Mouse (Mus musculus): ENCODE measurements around the gene Ubqln3.

The Ubqln3 gene

DNA sequence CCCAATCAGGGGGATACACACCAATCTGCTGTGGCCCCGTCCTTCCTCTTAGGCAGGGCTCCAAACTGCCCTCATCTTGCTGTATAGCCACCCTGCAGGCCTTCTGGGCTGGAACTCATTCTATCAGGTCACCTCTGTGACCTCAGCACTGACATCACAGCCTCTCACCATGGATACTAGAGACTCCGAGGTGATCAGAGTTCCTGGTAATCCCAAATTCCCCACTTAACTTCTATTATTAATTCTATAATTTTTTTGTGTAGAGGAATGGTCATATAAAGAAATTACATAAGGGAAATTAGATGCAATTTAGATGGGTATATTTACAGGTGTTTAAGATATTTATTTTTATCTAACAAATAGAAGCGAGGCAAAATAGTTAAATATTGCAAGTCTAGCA is at the start of gene Ubqln3:
Ubqln3 (minus strand) TSS at position 101 of the 400 bp plus-strand sequence.
- Histone ChIP-seq H3K36me3 (ENCODE audit: control insufficient read depth, insufficient read depth, low read length, poor library complexity, severe bottlenecking) (no peaks in the 10 kb centered on the region), H3K27me3 (ENCODE audit: control insufficient read depth, insufficient read depth, low read length, poor library complexity, severe bottlenecking) (no peaks in the 10 kb centered on the region)
- no peak for DNase-seq (ENCODE audit: low read depth, low spot score)

DNA sequence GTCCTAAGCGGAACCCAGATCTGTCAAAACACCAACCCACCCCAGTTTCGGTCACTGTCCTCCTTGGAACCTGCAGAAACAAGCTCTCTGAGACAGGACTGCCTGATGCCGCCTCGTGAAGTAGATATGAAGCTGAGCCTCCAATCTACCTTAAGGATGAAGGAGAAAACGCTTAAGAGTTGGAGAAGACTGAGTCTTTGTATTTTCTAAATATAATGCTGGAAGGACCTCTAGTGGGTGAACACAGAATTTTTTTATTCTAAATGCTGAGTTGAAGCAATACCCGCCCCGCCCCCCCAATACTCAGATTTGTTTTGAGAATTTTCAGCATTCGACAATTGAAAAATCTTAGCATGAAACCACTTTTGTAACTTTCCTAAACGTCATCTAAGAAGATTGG is 48.2 kb upstream of the Ubqln3 start:
- peak; percentile 16 for DNase-seq (ENCODE audit: low read depth, low spot score)
- Histone ChIP-seq H3K27me3 (ENCODE audit: control insufficient read depth, insufficient read depth, low read length, poor library complexity, severe bottlenecking) (no peaks in the 10 kb centered on the region; the same call in 1 of the 2 replicates), H3K36me3 (ENCODE audit: control insufficient read depth, insufficient read depth, low read length, poor library complexity, severe bottlenecking) (no peaks in the 10 kb centered on the region)

DNA sequence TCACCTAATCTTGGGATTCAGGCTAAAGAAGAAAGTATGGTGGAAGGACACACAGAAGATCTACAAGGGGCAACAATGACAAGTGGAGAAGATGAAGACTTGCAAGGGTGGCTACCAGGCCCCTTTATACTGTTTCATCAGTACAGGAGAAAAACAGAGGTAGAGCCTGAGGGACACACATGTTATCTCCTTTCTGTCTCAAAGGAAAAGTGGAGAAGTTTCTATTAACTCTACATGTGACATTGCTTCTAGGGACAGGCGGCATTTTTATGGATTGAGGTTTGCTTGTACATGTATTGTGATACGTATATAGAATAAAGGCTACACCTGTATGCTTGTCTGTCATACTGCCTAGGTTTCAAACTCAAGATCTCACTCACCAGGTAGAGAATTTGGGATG is 40.2 kb upstream of the Ubqln3 start, which contains the start of gene Olfr648:
Olfr648 (minus strand) TSS at position 101 of the 400 bp plus-strand sequence.
- Histone ChIP-seq H3K36me3 (ENCODE audit: control insufficient read depth, insufficient read depth, low read length, poor library complexity, severe bottlenecking) (no peaks in the 10 kb centered on the region), H3K27me3 (ENCODE audit: control insufficient read depth, insufficient read depth, low read length, poor library complexity, severe bottlenecking) (no peaks in the 10 kb centered on the region)
- DNase-seq (ENCODE audit: low read depth, low spot score), result no peak

DNA sequence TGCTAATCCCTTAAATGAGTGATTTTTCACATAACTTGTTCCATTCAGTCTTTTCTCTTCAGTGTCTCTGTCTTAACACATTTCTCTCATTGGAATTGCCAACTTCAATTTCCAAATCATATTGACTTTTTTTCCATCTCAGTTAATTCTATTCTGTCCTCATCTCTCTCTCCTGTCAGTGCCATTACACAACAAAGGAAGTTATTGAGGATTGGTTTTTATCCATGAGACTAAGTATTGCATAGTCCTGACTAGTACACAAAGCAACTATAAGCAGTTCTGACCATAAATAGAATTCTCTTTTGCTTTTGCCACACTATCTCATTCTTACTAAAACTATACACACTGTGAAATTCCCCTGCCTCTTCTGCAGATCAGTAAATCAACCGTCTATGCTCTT is 36.0 kb upstream of the Ubqln3 start:
- no peak for DNase-seq (ENCODE audit: low read depth, low spot score)
- Histone ChIP-seq H3K36me3 (ENCODE audit: control insufficient read depth, insufficient read depth, low read length, poor library complexity, severe bottlenecking) (no peaks in the 10 kb centered on the region), H3K27me3 (ENCODE audit: control insufficient read depth, insufficient read depth, low read length, poor library complexity, severe bottlenecking) (no peaks in the 10 kb centered on the region)

DNA sequence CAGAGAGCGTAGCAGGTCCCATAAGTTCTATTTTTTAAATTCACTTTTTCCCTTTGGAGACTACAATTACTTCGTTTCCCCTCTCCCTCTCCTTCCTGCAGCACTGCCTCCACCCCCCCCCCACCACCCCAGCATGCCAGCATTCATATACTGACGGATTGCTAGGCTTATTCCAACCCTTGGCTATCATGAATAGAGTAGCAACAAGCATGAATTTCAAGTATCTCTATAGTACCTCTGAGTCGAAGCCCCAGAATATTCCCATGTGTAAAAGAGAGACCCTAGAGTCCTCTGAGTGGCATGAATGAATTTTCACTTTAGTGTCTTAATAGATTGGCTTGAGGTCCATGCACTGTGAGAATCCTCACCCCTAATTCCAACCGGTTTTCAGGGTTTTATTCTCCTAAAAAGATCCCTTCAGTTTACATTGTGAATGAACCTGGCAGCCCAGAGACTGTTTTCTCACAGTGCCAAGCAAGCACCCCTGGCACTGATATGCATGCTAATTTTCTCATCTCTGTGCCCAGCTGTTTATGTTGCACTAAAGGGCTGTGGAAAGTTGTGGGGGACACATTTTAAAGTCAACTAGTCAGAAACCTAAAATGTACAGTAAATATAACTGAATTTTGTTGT is 35.5 kb upstream of the Ubqln3 start:
- no peak for DNase-seq (ENCODE audit: low read depth, low spot score)
- Histone ChIP-seq H3K27me3 (ENCODE audit: control insufficient read depth, insufficient read depth, low read length, poor library complexity, severe bottlenecking) (no peaks in the 10 kb centered on the region), H3K36me3 (ENCODE audit: control insufficient read depth, insufficient read depth, low read length, poor library complexity, severe bottlenecking) (no peaks in the 10 kb centered on the region)

DNA sequence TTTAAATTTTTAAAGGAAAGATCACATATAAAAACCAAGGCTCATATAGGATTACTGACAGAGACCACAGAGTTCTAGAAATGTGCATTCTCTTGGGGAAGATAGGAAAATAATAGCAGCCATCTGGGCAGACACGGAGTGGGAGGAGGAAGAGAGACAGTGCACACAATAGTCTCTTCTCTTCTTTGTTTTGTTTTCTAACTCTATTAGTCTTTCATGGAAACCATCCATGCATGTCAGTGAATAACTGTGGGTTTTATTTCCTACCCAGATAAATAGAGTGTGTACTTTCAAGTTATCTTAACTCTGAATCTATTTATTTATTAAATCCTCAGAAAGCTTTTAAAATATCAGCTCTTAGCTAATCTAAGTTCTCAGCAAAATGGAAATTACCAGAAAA is 32.0 kb upstream of the Ubqln3 start:
- DNase-seq (ENCODE audit: low read depth, low spot score), result no peak
- H3K36me3 ChIP-seq (ENCODE audit: control insufficient read depth, insufficient read depth, low read length, poor library complexity, severe bottlenecking), result no peaks in the 10 kb centered on the region
- no peaks in the 10 kb centered on the region for H3K27me3 ChIP-seq (ENCODE audit: control insufficient read depth, insufficient read depth, low read length, poor library complexity, severe bottlenecking)

DNA sequence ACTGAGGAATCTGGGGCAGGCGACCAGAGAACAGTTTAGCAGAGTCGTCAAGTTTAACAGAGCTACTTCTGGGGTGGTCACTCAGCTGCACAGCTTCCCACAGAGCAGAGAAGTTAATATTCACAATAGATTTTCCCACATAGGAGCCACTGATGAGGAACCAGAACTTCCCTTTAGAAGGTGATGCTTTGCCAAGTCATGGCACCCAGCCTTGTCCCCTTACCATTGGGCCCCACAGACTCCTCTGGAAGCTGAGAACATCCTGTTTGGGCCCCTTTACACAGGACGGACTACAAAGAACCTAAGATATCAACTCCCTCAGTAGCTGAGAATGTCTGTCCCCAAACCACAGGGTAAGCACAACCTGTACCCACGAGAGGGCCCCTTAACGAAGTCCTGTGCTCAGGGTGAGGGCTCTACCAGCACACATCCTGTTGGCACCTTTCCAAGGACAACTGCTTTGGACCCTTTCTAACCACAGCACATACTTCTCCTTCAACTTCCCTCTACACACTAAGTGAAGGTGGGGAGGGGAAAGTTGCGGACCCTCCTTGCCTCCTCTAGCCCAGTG is 26.6 kb upstream of the Ubqln3 start:
- no peaks in the 10 kb centered on the region for H3K36me3 ChIP-seq (ENCODE audit: control insufficient read depth, insufficient read depth, low read length, poor library complexity, severe bottlenecking)
- DNase-seq (ENCODE audit: low read depth, low spot score), result peak; percentile 54

DNA sequence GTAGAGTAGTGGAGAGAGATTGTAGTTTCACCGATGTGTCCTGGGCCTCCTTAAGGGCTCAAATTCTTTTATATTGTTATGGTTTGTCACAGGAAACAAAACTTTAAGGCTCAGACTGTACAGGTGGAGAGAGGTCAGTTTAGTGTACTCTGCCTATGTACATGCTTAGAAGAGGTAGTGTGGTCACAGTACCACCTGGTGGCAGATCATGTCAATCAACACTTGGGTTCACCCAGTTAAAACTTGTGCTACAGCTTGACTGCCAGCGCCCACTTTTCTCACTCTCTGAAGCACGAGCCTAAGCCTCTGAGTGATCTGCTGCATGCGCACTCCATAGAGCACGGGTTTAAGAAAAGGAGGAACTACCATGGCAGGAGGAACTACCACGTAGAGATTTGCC is 24.0 kb upstream of the Ubqln3 start:
- peak; percentile 27 for DNase-seq (ENCODE audit: low read depth, low spot score)
- no peaks in the 10 kb centered on the region for H3K27me3 ChIP-seq (ENCODE audit: control insufficient read depth, insufficient read depth, low read length, poor library complexity, severe bottlenecking)
- H3K36me3 ChIP-seq (ENCODE audit: control insufficient read depth, insufficient read depth, low read length, poor library complexity, severe bottlenecking), result no peaks in the 10 kb centered on the region

More for the DNA sequence above, 26.6 kb upstream of the Ubqln3 start:
- H3K27me3 ChIP-seq (ENCODE audit: control insufficient read depth, insufficient read depth, low read length, poor library complexity, severe bottlenecking), result no peaks in the 10 kb centered on the region

DNA sequence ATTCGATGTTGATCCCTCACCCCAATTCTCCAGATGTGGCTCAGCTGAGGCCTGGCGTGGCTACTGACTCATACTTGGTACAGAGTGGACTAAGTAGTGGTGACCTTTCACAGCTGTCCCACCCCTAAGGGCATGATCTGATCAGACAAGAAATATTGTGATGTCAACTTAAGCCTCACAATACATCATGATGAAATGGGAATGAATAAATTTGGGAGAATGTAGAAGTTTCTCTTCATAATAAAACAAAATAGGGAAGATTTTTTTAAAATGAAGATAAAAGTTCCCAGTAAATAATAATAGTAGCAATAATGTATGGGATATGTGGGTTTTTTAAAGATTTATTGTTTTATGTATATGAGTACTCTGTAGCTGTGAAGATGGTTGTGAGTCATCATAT is 7.4 kb upstream of the Ubqln3 start, which contains the start of gene Ubqlnl:
Ubqlnl (minus strand) TSS at position 101 of the 400 bp plus-strand sequence.
- Histone ChIP-seq H3K36me3 (ENCODE audit: control insufficient read depth, insufficient read depth, low read length, poor library complexity, severe bottlenecking) (no peaks in the 10 kb centered on the region), H3K27me3 (ENCODE audit: control insufficient read depth, insufficient read depth, low read length, poor library complexity, severe bottlenecking) (no peaks in the 10 kb centered on the region)
- DNase-seq (ENCODE audit: low read depth, low spot score), result no peak

DNA sequence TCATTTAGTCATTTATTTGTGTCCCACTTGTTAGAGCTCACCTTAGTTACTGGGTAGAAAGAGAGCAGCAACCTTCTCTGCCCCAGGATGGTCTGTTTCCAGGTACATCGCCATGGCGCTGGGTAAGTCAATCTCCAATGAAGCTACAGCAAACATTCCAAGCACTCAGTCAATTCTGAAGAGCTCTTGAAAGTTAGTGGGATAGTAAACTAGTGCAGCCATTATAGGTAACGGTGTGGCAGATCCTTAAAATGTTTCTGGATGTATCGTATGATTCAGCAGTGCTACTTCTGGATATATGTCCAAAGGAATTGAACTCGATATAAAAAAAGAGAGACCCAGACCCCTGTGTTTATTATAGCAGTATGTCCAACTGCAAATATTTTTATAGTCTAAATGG is 5.8 kb downstream of the Ubqln3 start, which contains the start of gene Olfr643:
Olfr643 (minus strand) TSS at position 101 of the 400 bp plus-strand sequence.
- no peaks in the 10 kb centered on the region for H3K36me3 ChIP-seq (ENCODE audit: control insufficient read depth, insufficient read depth, low read length, poor library complexity, severe bottlenecking)
- no peaks in the 10 kb centered on the region for H3K27me3 ChIP-seq (ENCODE audit: control insufficient read depth, insufficient read depth, low read length, poor library complexity, severe bottlenecking)
- DNase-seq (ENCODE audit: low read depth, low spot score), result no peak

DNA sequence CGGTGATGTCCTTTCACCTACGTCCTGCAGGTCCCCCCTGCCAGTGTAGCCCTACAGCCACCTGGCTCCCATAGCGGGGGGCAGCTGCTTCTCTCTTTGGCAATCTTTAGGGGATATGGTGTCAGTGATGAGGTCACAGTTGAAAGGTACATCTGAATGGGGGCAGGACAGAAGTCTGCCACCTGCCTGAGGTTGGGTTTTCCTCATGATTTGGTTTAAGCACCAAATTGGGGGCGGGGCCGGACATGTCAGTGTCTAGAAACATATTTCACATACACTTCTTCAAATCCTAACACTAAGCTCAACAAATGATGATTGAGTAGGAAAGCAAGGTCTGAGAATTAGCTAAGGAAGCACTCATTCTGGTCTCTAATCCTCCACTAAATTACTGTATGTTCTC is 13.4 kb downstream of the Ubqln3 start, which contains the start of gene Ubqln5:
Ubqln5 (minus strand) TSS at position 101 of the 400 bp plus-strand sequence.
- no peaks in the 10 kb centered on the region for H3K36me3 ChIP-seq (ENCODE audit: control insufficient read depth, insufficient read depth, low read length, poor library complexity, severe bottlenecking)
- H3K27me3 ChIP-seq (ENCODE audit: control insufficient read depth, insufficient read depth, low read length, poor library complexity, severe bottlenecking), result no peaks in the 10 kb centered on the region
- DNase-seq (ENCODE audit: low read depth, low spot score), result no peak

DNA sequence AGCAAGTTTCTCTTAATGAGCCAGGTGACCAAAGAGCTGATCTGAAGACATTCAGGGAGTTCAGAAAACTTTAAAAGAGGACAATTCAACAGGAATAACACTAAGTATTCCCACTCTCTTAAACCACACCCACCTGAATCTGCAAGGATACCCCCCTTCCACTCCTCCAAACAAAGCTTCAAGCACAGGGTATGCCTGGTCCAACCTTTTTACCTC is 38.4 kb downstream of the Ubqln3 start, which contains the start of gene Olfr646:
Olfr646 (plus strand) TSS at position 117 of the 216 bp plus-strand sequence.
- DNase-seq (ENCODE audit: low read depth, low spot score), result no peak
- no peaks in the 10 kb centered on the region for H3K27me3 ChIP-seq (ENCODE audit: control insufficient read depth, insufficient read depth, low read length, poor library complexity, severe bottlenecking)
- H3K36me3 ChIP-seq (ENCODE audit: control insufficient read depth, insufficient read depth, low read length, poor library complexity, severe bottlenecking), result no peaks in the 10 kb centered on the region

DNA sequence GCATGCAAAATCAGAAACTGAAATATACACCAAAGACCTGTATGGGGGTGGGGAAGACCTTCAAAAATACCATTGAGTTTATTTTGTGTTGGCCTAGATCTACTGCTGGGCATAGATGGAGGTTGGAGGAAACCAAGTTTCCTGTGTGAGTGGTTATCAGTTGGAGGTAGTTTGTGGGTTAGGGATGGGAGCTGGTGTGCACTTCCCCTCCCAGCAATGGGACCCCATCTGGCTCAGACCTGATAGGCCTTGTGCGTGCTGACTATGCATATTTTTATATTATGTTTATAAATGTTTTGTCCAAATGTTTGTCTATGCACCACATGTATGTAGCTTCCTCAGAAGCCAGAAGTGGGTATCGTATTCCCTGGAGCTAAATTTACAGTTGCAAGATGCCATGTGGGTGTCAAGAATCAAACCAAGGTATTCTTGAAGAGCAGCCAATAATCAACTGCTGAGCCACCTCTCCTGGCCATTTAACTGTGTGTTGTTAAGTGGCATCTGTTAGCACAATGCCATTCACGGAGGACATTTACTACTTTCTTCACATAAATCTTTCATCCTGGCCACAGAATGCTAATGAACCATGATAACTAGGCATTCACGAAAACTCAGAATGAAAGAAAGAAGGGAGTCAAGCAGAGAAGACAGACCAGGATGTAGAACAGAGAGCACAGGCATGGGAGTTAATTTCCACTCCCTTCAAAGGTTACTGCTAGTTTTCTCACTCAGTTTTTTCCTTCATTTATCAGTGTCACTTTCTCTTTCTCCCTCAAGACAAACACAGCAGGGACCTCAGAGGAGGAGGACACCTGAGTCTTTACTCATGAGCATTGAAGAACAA is 38.9 kb downstream of the Ubqln3 start:
- DNase-seq (ENCODE audit: low read depth, low spot score), result no peak
- Histone ChIP-seq H3K36me3 (ENCODE audit: control insufficient read depth, insufficient read depth, low read length, poor library complexity, severe bottlenecking) (no peaks in the 10 kb centered on the region), H3K27me3 (ENCODE audit: control insufficient read depth, insufficient read depth, low read length, poor library complexity, severe bottlenecking) (no peaks in the 10 kb centered on the region)
